Mouse (Mus musculus) cerebellum, adult 9-10 months (tissue): Measurements from ENCODE around the gene Glis2.

Experiments used
- DNase-seq: peaks from one replicate; pipeline ENCODE4 v3.0.0; 2022

Gene Glis2

GRCm38 (mm10) chr16:4583807-4584206 lies 10.7 kb upstream of the Glis2 start:
- DNase-seq = no peak

DNA sequence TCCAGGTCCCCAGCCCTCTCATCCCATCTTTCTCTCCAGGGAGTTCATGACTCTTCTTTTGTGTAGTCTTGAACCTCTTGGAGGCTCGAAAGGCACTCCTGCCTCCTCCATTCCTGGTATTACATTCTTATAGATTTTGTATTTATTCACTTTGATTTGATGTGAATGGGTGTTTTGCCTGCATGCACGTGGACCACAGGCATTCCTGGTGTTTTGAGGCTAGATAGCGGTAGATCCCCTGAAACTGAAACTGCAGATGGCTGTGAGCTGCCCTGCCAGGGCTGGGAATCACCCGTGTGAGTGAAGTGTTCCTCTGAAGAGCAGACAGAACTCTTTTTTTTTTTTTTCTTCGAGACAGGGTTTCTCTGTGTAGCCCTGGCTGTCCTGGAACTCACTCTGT lies 10.1 kb upstream of the Glis2 start:
- DNase-seq = no peak

DNA sequence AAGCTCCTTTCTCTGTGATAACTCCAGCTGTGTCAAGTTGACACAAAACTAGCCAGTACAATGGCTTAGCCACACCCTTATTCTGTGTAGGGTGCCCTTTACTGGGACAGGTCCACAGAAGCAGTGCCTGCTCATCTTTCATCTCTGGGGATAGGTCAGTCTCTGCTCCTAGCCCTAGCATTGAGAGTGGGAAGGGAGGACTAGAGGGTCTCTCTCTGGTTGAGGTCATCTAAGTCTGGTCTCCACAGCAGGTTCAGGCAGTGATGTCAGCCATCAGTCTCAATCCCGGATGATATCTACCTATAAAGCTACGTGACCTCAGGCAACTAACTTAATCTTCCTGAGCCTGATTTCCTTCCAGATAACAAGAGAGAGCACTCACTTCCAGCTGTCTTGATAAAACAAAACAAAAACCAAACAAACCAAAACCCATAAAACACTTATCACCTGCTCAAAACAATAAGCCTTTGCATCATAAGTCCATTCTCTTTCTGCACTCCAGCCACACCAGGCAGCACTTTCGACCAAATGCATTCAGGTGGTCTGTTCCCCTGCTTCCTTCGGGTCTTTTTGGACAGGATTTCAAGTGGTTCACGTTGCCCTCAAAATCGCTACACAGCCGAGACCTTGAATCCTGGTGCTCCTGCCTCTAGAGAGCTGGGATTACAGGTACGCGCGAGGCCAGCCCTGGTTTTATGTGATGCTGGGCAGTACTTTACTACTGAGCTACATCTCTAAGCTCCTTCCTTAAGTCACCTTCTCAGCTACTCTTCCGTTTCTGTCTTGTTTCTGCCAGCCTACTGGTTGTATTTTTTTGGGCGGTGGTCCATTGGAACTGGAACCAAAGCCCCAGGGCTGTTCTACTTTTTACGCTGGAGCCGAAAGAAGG lies 8.6 kb upstream of the Glis2 start:
- no peak for DNase-seq

DNA sequence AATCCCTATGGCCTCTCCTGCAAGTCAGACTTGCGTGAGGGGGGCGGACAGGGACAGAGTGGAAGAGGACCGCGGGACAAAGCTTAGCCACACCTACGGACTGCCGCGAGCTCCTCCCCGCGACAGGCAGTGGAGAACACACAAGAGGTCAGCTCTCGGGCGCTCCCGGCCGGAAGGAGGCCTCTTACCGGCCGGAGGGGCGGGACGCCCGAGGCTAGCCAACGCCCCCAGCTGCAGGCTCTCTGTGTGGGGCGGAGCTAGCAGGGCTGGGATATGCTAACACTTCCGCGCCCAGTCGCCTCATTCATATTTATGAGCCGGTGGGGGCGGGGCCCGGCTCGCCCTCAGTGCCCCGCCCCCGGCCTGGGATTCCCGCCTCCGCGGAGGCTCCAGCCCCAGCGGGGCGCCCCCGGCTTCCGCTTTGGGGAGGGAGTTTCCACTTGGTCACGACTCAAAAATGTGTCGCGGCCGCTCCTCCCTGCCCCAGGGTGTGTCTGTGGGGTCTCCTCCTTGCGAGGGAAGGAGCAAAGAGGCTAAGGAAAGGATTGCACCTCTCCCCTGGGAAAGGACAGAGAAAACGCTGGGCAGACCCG lies 7.9 kb upstream of the Glis2 start:
- peak; percentile 93 for DNase-seq

- no peak for DNase-seq
These were observed 6.8 kb upstream of the Glis2 start for GRCm38 (mm10) chr16:4587516-4588210.

GRCm38 (mm10) chr16:4590236-4590635 lies 4.3 kb upstream of the Glis2 start:
- DNase-seq = no peak

GRCm38 (mm10) chr16:4592909-4593875 lies 1.3 kb upstream of the Glis2 start:
- peak; percentile 73 for DNase-seq

DNA sequence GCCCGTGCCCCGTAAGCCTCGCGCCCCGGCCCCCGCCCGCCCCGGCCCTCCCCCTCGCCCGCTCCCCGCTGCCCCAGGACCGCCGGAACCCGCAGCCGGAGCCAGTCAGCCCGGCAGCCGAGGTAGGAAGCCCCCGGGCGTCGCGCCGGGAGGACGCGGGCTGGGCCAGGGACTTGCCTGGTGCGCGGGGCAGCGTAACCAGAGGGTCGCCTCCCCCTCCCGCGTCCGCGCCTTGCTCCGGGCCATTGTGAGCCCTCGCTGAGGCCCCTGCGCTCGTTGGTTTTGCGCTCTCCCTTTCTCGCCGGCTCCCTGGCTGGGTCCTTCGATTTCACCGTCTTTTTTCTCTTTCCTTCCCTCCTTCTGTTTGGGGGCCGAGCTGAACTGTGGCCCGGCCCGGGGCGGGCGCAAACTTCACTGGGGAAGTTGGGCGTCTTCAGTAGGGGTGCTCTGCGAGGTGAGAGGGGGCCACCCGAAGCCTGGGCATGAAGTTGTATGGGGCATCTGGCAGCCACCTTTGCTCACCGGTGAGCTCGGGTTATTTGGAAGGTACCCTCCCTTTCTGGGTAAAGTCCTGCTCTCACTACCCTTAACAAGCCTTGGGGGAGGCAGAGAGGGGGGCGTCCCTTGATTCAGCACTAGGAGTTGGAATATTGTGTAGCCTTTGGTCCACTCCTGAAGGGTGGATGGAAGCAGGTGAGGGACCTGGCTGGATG lies 457 bp downstream of the Glis2 start:
- no peak for DNase-seq

- peak; percentile 72 for DNase-seq
These were observed 1.0 kb downstream of the Glis2 start for GRCm38 (mm10) chr16:4595527-4595963.

DNA sequence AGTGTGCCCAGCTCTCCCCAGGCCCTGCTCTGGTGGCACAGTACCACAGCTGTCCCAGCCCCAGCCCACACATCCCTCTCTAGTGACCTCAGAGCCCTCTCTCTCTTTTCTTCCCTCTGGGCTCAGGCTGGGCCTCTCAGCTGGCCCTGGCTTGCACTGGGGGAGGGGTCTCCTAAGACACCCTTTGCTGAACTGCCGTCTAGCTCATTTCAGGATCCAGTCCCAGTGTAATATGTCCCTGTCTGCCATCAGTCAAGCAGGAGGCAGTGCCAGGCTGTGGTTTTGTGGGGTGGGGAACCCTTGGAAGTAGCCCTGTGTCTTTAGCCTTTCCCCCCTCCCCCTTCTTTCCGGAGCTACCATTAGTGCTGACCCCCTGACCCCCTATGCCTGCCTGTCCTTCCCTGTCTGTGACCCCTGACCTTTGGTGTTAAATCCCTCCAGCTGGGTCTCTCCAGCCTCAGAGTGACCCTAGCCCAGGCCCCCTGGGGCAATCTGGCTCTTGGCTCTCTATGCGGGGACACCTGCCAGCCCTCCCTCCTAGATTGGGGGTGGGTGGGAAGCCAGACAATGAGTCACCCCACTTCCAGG lies 1.7 kb downstream of the Glis2 start:
- no peak for DNase-seq

GRCm38 (mm10) chr16:4596836-4597235 lies 2.3 kb downstream of the Glis2 start:
- DNase-seq = no peak

DNA sequence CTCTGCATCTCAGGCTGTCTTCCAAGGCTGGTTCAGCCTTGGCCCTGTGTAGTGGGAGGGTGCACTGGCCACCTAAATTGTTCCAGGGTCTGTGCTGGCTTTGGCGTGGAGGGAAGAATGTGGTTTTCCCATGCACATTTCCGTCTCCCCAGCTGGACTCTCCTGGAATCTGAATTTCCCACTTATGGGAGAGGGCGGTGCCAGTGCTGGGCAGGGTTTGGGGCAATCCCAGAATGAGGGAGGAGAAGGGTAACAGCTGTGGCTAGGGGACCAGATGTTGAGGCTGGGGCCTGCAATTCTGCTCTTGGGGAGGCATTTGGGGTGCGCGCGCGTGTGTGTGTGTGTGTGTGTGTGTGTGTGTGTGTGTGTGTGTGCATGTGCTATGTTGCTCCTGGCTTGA lies 2.8 kb downstream of the Glis2 start:
- DNase-seq = no peak

DNA sequence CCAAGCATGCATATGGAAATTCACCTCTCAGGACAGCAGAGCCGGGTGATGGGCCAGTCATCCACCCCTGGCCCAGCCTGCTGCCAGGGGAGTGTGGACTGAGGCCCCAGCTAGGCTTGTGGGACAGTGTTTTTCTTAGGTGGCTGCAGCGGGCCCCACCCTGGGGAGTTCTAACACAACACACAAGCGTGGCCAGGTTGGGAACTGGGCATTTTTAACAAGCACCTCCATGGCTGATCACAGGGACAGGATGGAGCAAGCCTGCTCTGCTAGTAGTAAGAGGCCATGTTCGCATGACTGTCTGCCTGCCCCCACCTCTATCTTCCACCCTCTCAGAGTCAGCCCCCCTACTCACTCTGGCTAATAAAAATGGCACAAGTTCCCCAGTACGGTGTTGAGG lies 3.5 kb downstream of the Glis2 start:
- DNase-seq = no peak

DNA sequence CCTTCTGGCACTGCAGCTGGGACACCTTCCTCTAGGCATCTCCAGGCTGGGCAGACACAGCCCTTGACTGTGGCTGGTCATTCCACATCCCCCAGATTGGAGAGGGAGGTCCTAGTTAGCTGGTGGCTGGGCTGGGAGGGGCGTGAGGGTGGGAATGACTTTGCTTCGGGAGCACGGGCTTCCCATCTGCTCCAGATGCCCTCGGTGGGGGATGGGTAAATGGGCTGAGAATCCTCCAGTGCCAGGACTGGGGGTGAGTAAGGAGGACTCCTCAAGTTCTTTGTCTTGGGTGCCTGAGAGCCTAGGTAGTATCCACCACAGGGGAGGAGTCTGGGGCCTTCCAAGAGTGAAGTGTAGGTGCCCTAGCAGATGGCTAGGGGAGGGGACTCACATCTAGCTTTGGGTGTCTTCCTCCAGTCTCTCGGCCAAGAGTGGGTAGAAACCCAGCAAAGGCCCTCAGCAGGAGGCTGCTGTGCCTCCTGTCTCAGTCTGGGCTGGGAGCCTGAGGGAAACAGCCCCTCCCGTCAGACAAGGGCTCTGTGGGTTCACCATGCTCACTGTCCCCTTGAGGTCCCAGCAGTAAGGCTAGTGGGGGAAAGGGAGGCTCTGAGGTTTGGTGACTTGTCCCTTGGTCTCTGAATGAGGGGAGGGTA lies 4.5 kb downstream of the Glis2 start:
- no peak for DNase-seq

DNA sequence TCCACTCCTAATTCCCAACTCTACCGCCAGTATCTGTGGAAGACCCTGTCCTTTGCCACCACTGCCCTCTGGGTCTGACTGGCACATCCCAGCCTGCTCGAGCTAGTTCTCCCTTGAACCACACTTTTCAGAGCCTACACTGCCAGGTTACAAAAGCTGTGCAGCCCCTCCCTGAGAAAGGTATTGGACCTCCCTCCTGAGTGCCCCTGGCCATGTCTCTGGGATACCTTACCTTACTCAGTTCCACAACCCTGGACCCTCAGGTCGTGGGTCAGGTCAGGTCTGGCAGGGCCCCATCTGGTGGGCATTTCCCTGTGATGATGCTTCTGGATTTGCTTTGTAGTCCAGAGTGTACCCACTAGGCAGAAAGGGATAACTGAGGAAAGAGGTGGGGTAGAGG lies 5.1 kb downstream of the Glis2 start:
- no peak for DNase-seq

DNA sequence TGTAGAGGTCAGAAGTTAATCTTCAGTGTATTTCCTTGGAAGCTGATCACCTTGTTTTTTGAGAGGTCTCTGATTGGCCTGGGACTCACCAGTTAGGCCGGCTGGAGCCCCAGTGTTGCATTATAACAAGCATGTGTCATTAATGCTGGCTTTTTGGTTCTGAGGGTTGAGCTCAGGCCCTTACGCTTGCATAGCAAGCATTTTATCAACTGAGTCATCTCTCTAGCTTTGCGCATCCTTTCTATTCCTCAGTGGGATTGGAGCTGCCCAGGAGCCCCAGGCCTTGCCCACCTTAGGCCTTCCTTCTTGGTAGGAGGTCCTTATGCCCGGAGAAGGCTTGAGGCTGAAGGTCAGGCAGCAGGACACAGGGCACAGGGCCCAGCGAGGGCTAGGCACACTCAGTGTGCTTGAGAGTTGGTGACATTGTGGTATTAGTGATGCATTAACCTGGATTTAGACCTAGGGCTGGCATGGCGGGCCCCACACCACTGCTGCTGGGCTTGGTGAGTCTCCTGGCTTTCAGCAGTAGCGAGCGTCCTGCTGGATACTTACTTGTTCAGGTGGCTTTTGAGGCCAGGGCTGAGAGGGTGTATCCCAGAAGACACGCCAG lies 6.3 kb downstream of the Glis2 start:
- no peak for DNase-seq

GRCm38 (mm10) chr16:4602189-4602588 lies 7.7 kb downstream of the Glis2 start:
- no peak for DNase-seq

GRCm38 (mm10) chr16:4602766-4603452 lies 8.4 kb downstream of the Glis2 start:
- no peak for DNase-seq

GRCm38 (mm10) chr16:4603453-4603837 lies 8.9 kb downstream of the Glis2 start:
- DNase-seq = no peak

- DNase-seq = no peak
These were observed 9.9 kb downstream of the Glis2 start for GRCm38 (mm10) chr16:4604293-4604837.
